Mouse (Mus musculus): Measurements from ENCODE around the gene Slc22a5. TPM values are rescaled to one million over a fixed set of nuclear protein-coding genes. Genes with fewer than 3 reads are reported as not detected.

The Slc22a5 gene
- polyA plus RNA-seq, 1 experiment from 2014 or later: 11.1 TPM

DNA sequence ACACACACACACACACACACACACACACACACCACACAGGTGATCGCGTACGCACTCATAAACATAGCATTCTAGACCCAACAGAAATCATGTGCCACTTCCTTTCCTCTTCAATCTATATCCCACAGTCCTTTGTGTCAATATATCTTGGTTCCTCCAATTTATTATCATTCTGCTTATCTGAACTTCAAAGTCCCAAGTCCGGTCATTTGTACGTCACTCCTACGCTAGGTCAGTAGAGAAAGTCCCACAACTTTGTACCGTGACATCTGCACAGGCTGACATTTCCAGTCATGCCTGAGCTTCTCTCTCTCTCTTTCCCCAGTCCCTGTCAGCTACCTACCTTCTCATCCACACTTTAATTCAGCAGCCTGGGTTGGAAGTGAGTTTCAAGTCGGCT lies 17.2 kb upstream of the Slc22a5 start:
- no peak overlapping the region for H3K9ac ChIP-seq (ENCODE audit: low read length)
- no peak overlapping the region for H3K4me3 ChIP-seq (ENCODE audit: low read depth, low read length)
- H3K27me3 ChIP-seq (replicated peaks; ENCODE audit: control insufficient read depth, insufficient read depth, low read length): no peaks in the 10 kb centered on the region
- WGBS: 95% methylated on average over 8 of the region's 8 CpGs
- H3K4me2 ChIP-seq (ENCODE audit: low read length): no peak overlapping the region
- no peaks in the 10 kb centered on the region for H3K9me3 ChIP-seq (replicated peaks; ENCODE audit: control insufficient read depth, low read length)
- no peak for DNase-seq (ENCODE audit: low spot score)
- no peak for ATAC-seq
- no peaks in the 10 kb centered on the region for H3K4me1 ChIP-seq (ENCODE audit: control insufficient read depth, insufficient read depth, low read length)
- H3K27ac ChIP-seq (ENCODE audit: low read depth, low read length): no peak overlapping the region
- H3K36me3 ChIP-seq (ENCODE audit: control insufficient read depth, insufficient read depth, low read length): no peaks in the 10 kb centered on the region

DNA sequence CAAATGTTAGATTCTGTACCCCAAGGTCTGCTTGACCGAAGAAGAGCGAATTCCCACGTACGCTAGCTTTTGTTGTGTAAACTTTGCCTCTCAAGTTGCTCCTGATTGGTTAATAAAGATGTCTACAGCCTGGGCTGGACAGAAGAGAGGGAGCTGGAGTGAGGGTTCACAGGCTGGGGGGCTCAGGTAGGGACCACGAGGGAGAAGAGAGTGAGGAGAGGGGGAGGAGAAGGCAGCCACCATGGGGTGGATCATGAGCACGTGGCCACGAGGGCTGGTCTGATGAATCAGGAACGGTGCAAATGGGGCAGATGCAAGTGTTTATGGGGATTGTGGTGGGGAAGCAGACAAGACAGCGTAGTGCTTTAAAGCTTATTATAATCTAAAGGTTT lies 13.1 kb upstream of the Slc22a5 start:
- H3K36me3 ChIP-seq (ENCODE audit: control insufficient read depth, insufficient read depth, low read length): no peaks in the 10 kb centered on the region
- no peaks in the 10 kb centered on the region for H3K4me1 ChIP-seq (ENCODE audit: control insufficient read depth, insufficient read depth, low read length)
- DNase-seq (ENCODE audit: low spot score): no peak
- H3K27ac ChIP-seq (ENCODE audit: low read depth, low read length): no peak overlapping the region
- H3K27me3 ChIP-seq (replicated peaks; ENCODE audit: control insufficient read depth, insufficient read depth, low read length): no peaks in the 10 kb centered on the region
- no peak overlapping the region for H3K4me3 ChIP-seq (ENCODE audit: low read depth, low read length)
- ATAC-seq: no peak
- no peaks in the 10 kb centered on the region for H3K9me3 ChIP-seq (replicated peaks; ENCODE audit: control insufficient read depth, low read length)
- 85% methylated on average over 9 of the region's 9 CpGs for WGBS
- H3K9ac ChIP-seq (ENCODE audit: low read length): no peak overlapping the region
- no peak overlapping the region for H3K4me2 ChIP-seq (ENCODE audit: low read length)

DNA sequence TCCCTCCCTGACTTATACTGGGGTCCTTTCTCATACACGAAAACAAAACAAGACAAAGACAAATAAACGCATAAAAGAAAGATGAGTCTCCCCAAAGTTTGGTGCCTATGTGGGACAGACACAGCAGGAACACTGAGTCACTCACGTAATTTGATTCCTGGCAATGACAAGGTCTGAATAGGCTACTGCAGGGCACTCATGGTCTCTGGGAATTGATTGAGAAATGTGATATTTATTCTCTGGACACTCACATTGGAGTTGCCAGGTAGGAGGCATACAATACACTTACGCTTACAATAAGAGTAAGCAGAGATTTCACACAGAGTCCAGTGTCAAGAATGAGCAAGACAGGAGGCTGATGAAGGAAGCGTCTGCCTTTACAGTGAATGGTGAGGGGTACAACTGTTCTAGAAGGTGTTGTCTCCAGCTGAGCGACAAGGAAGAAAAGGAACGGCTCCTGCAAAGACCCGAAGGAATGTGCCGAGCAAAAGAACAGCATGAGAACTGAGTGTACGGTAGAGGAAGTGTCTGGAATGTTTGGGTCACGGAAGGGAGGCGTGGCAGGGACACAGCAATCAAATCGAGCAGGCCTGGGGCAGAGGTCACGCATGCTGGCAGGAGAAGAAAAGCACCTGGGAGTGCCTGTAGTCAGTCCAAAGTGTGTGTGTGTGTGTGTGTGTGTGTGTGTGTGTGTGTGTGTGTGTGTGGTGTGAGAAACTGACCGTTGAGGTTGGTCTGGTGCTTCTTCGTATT lies 12.5 kb upstream of the Slc22a5 start:
- Histone ChIP-seq H3K4me3 (ENCODE audit: low read depth, low read length) (no peak overlapping the region), H3K9ac (ENCODE audit: low read length) (no peak overlapping the region), H3K27me3 (replicated peaks; ENCODE audit: control insufficient read depth, insufficient read depth, low read length) (no peaks in the 10 kb centered on the region), H3K36me3 (ENCODE audit: control insufficient read depth, insufficient read depth, low read length) (no peaks in the 10 kb centered on the region), H3K4me2 (ENCODE audit: low read length) (no peak overlapping the region), H3K9me3 (replicated peaks; ENCODE audit: control insufficient read depth, low read length) (no peaks in the 10 kb centered on the region), H3K4me1 (ENCODE audit: control insufficient read depth, insufficient read depth, low read length) (no peaks in the 10 kb centered on the region), H3K27ac (ENCODE audit: low read depth, low read length) (no peak overlapping the region)
- DNase-seq (ENCODE audit: low spot score) (peak; percentile 1), ATAC-seq (no peak)
- WGBS: 57% methylated on average over 16 of the region's 16 CpGs

DNA sequence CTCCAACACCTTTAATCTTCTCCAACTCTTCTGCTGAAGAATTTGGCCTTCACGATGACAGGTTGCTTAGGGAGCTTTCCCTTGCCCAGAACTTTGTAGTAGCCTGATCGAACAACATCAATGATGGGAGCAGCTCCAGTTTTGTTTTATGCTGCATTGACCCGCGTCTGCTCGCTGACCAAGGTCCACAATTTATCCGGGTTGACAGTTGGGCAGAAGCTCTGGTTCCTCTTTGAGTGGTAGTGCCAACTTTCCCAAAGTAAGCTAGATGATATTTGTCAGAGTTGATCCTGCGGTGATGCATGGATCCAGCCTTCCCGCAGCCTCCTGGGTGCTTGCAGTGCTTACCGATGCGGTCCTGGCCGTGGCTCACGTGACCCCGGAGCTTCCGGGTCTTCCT lies 11.3 kb upstream of the Slc22a5 start:
- no peaks in the 10 kb centered on the region for H3K27me3 ChIP-seq (replicated peaks; ENCODE audit: control insufficient read depth, insufficient read depth, low read length)
- DNase-seq (ENCODE audit: low spot score) (no peak), ATAC-seq (no peak)
- no peak overlapping the region for H3K4me2 ChIP-seq (ENCODE audit: low read length)
- no peaks in the 10 kb centered on the region for H3K4me1 ChIP-seq (ENCODE audit: control insufficient read depth, insufficient read depth, low read length)
- no peak overlapping the region for H3K9ac ChIP-seq (ENCODE audit: low read length)
- no peak overlapping the region for H3K27ac ChIP-seq (ENCODE audit: low read depth, low read length)
- no peaks in the 10 kb centered on the region for H3K36me3 ChIP-seq (ENCODE audit: control insufficient read depth, insufficient read depth, low read length)
- no peak overlapping the region for H3K4me3 ChIP-seq (ENCODE audit: low read depth, low read length)
- no peaks in the 10 kb centered on the region for H3K9me3 ChIP-seq (replicated peaks; ENCODE audit: control insufficient read depth, low read length)
- 93% methylated on average over 14 of the region's 14 CpGs for WGBS

DNA sequence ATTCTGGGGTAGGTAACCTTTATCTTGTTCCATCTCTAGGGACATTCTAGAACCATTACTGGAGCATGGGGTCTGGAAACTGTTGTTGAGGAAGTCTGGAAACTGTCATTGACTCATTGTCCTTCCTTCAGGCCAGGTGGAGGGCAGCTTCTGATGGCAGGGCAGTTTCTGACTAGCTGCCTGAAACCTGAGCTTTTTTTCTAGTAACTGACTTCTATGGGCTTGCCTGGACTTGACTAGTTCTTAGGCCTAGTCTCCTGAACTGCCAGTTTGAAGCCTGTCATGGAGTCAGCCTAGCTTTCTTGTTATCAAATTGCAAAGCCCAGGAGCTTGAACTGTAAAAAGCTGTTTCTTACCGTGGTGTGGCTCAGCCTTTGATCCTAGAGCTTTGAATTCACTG lies 9.5 kb upstream of the Slc22a5 start:
- H3K27me3 ChIP-seq (replicated peaks; ENCODE audit: control insufficient read depth, insufficient read depth, low read length): no peaks in the 10 kb centered on the region
- no peaks in the 10 kb centered on the region for H3K4me1 ChIP-seq (ENCODE audit: control insufficient read depth, insufficient read depth, low read length)
- H3K36me3 ChIP-seq (ENCODE audit: control insufficient read depth, insufficient read depth, low read length): no peaks in the 10 kb centered on the region
- no peak overlapping the region for H3K4me3 ChIP-seq (ENCODE audit: low read depth, low read length)
- DNase-seq (ENCODE audit: low spot score) (no peak), ATAC-seq (no peak)
- no peaks in the 10 kb centered on the region for H3K9me3 ChIP-seq (replicated peaks; ENCODE audit: control insufficient read depth, low read length)
- no peak overlapping the region for H3K9ac ChIP-seq (ENCODE audit: low read length)
- H3K27ac ChIP-seq (ENCODE audit: low read depth, low read length): no peak overlapping the region
- 70% methylated on average over 1 of the region's 1 CpGs for WGBS
- no peak overlapping the region for H3K4me2 ChIP-seq (ENCODE audit: low read length)

DNA sequence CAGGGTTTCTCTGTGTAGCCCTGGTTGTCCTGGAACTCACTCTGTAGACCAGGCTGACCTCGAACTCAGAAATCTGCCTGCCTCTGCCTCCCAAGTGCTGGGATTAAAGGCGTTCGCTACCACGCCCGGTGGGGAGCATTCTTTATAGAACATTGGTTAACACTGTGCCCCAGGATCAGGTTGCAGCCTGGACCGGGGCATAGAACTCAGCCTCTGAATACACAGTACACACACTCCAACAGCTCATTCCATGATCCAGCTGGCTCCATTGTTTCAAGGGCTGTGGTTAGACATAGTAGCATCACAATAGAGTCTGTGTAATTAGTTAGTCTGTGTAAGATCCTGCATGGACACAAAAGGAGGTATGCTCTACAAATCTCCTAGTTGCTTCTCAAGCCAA lies 8.5 kb upstream of the Slc22a5 start:
- Histone ChIP-seq H3K36me3 (ENCODE audit: control insufficient read depth, insufficient read depth, low read length) (no peaks in the 10 kb centered on the region), H3K4me2 (ENCODE audit: low read length) (no peak overlapping the region), H3K27ac (ENCODE audit: low read depth, low read length) (no peak overlapping the region), H3K9me3 (replicated peaks; ENCODE audit: control insufficient read depth, low read length) (no peaks in the 10 kb centered on the region), H3K4me3 (ENCODE audit: low read depth, low read length) (no peak overlapping the region), H3K9ac (ENCODE audit: low read length) (no peak overlapping the region), H3K27me3 (replicated peaks; ENCODE audit: control insufficient read depth, insufficient read depth, low read length) (no peaks in the 10 kb centered on the region), H3K4me1 (ENCODE audit: control insufficient read depth, insufficient read depth, low read length) (no peaks in the 10 kb centered on the region)
- ATAC-seq (no peak), DNase-seq (ENCODE audit: low spot score) (no peak)
- 78% methylated on average over 6 of the region's 6 CpGs for WGBS

DNA sequence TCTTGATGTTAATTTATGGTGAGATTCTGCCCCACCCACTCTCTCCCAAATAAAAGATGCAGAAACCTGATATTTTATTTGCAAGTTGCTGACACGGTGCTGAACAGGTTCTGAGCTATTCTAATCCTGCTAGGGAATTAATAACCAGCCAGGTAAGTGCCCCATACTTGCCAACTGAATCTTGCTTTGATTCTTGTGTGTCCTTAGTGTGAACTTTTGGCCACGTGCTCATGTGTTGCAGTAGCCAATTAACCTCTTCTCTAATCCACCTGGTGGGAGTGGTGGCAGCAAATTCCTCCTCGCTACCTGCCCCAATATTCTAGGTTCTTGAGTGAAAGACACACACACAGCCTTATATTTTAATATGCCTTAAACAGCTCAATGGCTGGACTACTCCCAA lies 7.5 kb upstream of the Slc22a5 start:
- ATAC-seq: no peak
- H3K27ac ChIP-seq (ENCODE audit: low read depth, low read length): no peak overlapping the region
- H3K36me3 ChIP-seq (ENCODE audit: control insufficient read depth, insufficient read depth, low read length): no peaks in the 10 kb centered on the region
- no peaks in the 10 kb centered on the region for H3K9me3 ChIP-seq (replicated peaks; ENCODE audit: control insufficient read depth, low read length)
- no peak overlapping the region for H3K4me3 ChIP-seq (ENCODE audit: low read depth, low read length)
- H3K9ac ChIP-seq (ENCODE audit: low read length): no peak overlapping the region
- no peaks in the 10 kb centered on the region for H3K27me3 ChIP-seq (replicated peaks; ENCODE audit: control insufficient read depth, insufficient read depth, low read length)
- no peaks in the 10 kb centered on the region for H3K4me1 ChIP-seq (ENCODE audit: control insufficient read depth, insufficient read depth, low read length)
- 70% methylated on average over 3 of the region's 3 CpGs for WGBS
- no peak for DNase-seq (ENCODE audit: low spot score)
- H3K4me2 ChIP-seq (ENCODE audit: low read length): no peak overlapping the region

DNA sequence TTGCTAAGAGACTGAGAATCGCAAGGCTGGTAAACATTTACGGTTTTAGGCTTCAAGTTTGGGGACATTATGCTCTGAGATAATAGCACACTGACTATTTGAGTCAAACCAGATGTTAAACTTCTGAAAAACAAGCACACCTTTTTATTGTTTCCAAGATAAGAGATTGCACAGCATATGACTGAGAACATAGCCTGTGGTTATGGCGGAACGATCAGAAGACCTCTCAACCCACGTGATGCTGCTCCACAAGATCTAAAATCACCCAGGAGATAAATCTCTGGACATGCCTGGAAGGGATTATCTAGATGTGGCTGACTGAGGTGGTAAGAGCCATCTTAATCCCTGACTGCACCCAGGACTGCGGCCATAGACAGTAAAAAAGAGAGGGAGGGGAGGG lies 5.5 kb upstream of the Slc22a5 start:
- Histone ChIP-seq H3K36me3 (ENCODE audit: control insufficient read depth, insufficient read depth, low read length) (no peaks in the 10 kb centered on the region), H3K9ac (ENCODE audit: low read length) (no peak overlapping the region), H3K4me2 (ENCODE audit: low read length) (no peak overlapping the region), H3K4me3 (ENCODE audit: low read depth, low read length) (no peak overlapping the region), H3K27ac (ENCODE audit: low read depth, low read length) (no peak overlapping the region), H3K27me3 (replicated peaks; ENCODE audit: control insufficient read depth, insufficient read depth, low read length) (no peaks in the 10 kb centered on the region), H3K4me1 (ENCODE audit: control insufficient read depth, insufficient read depth, low read length) (peaks cover 2% of the 10 kb centered on the region; the same call in 1 of the 2 replicates), H3K9me3 (replicated peaks; ENCODE audit: control insufficient read depth, low read length) (no peaks in the 10 kb centered on the region)
- no peak for ATAC-seq
- no peak for DNase-seq (ENCODE audit: low spot score)
- WGBS: 82% methylated on average over 6 of the region's 6 CpGs

DNA sequence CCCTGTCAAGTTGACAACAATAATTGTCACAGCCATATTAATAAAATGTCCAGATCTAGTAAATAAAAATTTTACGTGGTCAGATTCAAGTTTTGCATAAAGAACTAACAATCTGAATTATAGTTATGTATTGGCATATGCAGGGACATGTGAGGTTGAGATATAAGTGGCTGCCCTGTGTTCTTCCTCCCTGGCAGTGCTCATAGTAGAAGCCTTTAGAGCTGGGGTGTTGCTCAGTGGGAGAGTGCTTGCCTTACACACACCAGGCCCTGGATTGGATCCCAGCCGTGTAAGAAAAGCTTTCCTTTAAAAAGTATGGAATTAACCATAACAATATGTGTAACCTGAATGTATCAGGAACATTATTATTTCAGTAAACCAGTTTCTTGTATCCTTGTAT lies 2.0 kb upstream of the Slc22a5 start:
- H3K4me1 ChIP-seq (ENCODE audit: control insufficient read depth, insufficient read depth, low read length): peaks cover 8% of the 10 kb centered on the region; the same call in 1 of the 2 replicates
- no peak overlapping the region for H3K27ac ChIP-seq (ENCODE audit: low read depth, low read length)
- 61% methylated on average over 2 of the region's 2 CpGs for WGBS
- no peaks in the 10 kb centered on the region for H3K9me3 ChIP-seq (replicated peaks; ENCODE audit: control insufficient read depth, low read length)
- DNase-seq (ENCODE audit: low spot score) (no peak), ATAC-seq (no peak)
- no peaks in the 10 kb centered on the region for H3K27me3 ChIP-seq (replicated peaks; ENCODE audit: control insufficient read depth, insufficient read depth, low read length)
- no peak overlapping the region for H3K9ac ChIP-seq (ENCODE audit: low read length)
- H3K4me2 ChIP-seq (ENCODE audit: low read length): no peak overlapping the region
- no peak overlapping the region for H3K4me3 ChIP-seq (ENCODE audit: low read depth, low read length)
- H3K36me3 ChIP-seq (ENCODE audit: control insufficient read depth, insufficient read depth, low read length): no peaks in the 10 kb centered on the region
